Mouse (Mus musculus): ENCODE measurements at regions not wholly inside any gene's neighbourhood (a gene's known extent, or its start where the extent isn't known, plus 50 kb on each side); places are given as distances from the start of the nearest gene placed in this dataset.

DNA sequence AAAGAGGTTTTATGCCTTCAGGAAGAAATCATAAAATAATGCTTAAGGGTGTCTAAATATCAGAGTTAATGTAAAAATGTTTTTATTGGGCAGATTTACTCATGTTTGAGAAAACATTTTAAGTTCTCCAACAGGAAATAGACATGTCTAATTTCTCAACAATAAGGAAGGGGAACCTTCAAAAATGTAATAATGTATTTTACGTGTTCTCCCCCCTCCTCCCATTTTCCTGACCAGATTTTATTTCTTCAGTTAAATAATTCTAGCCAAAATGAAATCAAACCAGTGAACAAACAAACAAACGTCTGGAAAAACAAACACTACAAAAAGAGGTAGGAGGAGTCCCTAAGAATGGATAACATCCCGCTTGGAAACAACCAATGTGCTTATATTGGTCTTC, 54.4 kb upstream of the Akr1e1 start:
- no peak for TF ChIP-seq CTCF (IDR thresholded peaks at IDR 0.05; ENCODE audit: low read depth)
- no peak for TF ChIP-seq EP300 (optimal IDR thresholded peaks at IDR 0.05)

Measured in stomach, postnatal 0 days (tissue).